Mouse (Mus musculus): ENCODE measurements around the gene Runx2.

Gene Runx2

DNA sequence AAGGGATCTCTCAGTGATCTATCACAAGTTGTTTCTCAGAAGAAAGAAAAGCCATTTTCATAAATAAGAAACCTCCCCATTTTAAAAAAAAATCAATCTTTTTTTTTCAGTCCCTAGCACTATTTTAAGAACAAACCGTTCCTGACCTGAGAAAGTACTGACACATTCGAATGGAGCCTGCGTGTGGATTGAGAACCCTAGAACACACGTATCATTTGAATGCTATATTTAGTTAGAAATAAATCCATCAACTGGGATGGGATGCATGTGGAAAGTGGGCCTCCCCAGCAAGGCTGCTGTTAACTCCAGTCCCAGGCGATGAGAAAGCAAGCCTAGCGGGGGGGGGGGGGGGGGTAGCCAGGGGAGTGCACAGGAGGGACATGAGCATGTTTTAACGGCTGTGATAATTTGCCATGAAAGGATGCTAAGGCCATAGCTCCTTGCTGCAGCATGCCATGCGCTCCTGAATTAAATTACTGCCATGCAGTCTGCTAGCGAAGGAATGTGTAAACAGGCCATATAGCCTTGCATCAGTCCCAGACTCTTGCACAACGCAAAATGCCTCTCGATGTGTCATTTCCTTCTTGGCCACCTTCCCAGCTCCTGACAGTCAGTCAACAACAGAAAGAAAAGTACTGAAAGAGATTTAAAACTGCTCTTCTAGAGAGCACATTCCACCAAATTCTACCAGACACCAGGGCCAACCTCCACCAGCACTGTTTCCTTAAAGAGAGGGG lies 104.9 kb downstream of the Runx2 start:
- peak; percentile 96 for DNase-seq

- DNase-seq = no peak
Observed at GRCm38 (mm10) chr17:44707956-44708355, 106.6 kb downstream of the Runx2 start.

DNA sequence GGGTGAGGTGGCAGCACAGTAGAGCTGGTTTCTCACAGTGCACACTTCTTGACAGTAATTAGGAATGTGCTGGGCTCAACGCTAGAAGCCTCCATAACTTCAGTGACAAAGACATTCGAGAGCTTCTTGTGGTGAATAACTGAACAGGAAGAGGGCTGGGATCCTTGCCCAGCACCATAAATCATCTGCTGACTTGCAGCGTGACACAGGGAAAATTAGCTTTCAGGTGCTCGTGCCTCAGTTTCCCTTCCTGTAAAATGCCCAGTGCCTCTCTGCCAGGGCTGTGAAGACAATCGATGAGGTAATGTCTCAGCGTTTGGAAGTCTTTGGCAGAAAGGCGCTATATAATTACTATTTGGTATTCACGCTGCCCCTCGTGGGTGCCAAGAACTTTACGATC lies 108.1 kb downstream of the Runx2 start:
- DNase-seq = no peak

DNA sequence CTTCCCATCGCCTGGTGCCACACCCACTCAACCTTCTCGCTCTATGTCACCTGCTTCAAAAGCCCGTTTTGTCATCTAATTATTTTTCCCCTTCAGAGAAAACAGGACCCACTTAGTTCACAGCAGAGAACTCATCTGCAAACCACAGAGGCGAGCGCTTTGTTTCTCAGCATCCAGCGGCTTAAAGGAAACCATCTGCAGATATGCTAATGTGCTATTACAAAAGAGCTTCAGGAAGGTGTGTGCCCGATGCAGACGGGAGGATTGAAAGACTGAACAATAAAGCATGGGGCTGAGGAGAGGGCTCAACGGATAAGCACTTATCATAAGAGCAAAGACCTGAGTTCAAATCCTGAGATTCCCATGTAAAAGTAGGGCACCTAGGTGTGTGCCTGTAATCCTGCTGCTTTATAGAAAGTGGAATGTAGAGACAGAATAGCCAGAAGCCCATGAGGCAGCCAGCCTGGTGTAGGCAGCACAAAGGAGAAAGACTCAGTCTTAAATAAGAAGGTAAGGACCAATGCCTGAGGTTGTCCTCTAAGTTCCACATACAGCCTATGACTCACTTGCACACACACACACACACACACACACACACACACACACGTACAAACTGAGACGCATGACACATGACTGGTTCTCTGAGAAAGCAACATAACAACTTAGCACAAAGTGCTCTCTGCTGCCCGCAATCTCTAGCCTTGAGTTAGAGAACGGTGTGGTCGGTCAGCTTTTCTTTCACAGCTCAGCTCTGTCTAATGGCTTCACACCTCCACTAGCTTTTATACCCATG lies 111.9 kb downstream of the Runx2 start:
- DNase-seq = peak; percentile 45

- DNase-seq = no peak
Observed at GRCm38 (mm10) chr17:44701531-44701930, 113.1 kb downstream of the Runx2 start.

DNA sequence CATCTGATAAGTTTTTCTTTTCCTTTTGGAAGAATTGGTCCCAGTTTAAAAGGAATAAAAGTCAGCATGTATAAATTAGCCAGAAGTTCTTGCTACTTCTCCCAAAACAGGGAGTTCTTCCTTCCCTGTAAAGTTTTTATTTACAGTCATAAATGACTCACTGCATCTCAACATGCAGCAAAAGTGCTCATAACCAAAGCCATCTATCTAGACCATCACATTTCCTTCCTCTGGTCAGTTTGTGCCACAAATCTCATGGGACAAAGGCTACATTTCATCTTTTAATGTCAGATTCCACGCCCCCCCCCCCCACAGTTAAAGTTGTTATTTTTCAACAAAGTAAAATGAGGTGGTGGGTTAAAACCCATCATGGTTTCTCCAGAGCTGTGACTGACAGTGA lies 114.3 kb downstream of the Runx2 start:
- no peak for DNase-seq

DNA sequence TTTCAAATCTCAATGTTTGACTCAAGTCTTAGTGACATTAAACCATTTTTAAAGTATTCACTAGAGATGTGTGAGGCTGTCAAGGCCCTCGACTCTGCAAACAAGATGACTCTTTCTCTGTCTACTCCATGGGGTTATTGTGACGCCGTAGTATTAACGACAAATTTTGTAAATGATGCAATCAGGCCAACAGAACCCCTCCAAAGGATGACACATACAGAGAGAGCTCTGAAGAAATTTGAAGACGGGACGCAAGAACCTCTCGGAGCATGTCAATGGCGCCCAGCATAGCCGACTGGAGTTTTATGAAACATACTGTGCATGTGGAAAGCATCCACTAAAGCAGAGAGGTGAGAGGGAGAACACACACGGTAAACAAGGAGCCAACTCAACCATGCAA lies 117.5 kb downstream of the Runx2 start:
- no peak for DNase-seq

- no peak for DNase-seq
Observed at GRCm38 (mm10) chr17:44693552-44693951, 121.0 kb downstream of the Runx2 start.

GRCm38 (mm10) chr17:44691517-44691916 lies 123.1 kb downstream of the Runx2 start:
- no peak for DNase-seq

- DNase-seq = peak; percentile 53
Observed at GRCm38 (mm10) chr17:44690410-44691035, 124.1 kb downstream of the Runx2 start.

GRCm38 (mm10) chr17:44688306-44688705 lies 126.3 kb downstream of the Runx2 start:
- DNase-seq = no peak

- DNase-seq = no peak
Observed at GRCm38 (mm10) chr17:44685514-44685913, 129.1 kb downstream of the Runx2 start.

- no peak for DNase-seq
Observed at GRCm38 (mm10) chr17:44683026-44683425, 131.6 kb downstream of the Runx2 start.

- DNase-seq = no peak
Observed at GRCm38 (mm10) chr17:44677782-44678181, 136.8 kb downstream of the Runx2 start.

DNA sequence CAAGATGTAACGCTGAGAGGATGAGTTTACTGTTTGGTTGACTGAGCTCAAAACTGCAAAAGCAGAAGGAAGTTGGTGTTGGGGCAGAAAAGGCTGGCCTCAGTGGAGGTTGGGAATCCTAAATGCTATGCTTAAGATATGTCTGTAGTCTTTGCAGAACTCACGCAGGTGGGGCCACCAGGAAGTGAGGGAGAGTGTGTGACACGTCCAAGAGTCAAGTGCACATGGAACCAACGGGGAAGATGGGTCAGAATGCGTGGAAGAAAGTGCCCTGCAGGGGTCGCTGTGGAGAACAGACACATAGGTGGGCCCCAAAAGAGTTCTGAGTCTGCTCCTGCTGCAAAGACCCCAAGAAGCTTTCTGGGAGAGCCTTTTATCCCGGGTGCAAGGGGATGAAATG lies 141.8 kb downstream of the Runx2 start:
- peak; percentile 54 for DNase-seq

DNA sequence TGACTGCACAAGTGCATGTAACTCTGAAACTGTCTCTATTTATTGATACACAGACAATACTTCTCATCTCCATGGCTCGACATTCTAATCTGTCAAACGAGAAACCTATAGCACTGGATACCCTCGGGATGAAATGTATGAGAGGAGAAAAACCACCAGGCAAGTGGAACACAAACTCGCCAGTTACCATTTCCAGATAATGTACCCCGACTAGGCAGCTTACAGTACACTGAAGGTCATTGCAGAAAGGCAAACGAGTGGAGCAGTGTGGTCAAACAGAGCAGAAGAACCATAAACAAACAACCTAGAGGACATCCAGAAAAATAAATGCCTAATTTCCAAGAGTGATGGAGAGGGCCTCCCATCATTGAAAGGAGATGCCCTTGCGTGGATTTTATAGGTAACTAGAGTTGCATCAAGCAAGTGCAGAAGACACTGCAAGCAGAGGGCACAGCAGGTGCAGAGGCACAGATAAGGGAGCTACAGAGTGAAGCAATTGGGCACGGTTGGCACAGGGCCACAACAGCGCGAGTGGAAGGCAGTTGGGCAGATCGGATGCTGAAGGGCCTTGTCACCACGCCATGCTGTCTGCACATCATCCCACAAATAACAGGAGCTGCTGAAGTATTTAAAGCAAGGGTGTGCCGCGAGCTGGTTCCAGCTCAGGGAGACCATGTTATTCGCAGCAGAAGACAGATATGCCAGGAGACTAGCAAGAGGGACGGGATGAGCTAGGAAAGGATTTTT lies 142.5 kb downstream of the Runx2 start:
- DNase-seq = no peak

GRCm38 (mm10) chr17:44669985-44670384 lies 144.6 kb downstream of the Runx2 start:
- peak; percentile 12 for DNase-seq

DNA sequence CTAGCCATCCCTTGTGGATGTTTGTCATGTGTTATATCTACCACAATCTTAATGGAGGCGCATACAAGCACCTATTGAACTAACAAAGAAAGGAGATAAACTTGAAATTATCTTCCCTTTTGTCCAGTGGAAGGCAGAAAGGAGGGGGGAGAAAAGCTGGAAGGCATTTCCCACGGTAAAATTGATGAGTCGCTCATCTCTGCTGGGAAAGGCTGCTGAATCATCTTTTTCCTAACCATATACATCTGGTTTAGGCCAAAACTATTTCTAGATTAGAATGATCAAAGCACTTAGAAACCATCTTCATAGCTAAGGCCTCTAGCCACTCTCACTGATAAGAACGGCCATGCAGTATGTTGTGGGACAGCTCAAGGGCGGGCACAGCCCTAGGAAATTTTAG lies 147.3 kb downstream of the Runx2 start:
- no peak for DNase-seq

DNA sequence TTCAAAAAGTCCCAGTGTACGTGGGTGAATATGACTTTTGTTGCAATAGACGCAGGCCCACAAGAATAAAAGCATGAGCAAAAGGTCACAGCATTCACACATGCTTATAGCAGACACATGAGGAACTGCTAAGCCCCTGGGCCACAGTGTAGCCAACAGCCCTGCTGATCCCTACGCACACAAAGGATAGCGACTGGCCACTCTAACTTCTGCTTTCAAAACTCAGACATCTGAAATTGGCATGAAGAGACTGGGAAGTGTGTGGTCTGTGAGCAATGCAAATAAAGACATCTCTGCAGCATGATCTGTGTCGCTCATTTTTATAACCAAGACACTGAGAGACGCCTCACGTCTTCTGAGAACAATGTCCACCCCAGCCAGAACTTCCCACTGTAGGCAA lies 150.7 kb downstream of the Runx2 start:
- peak; percentile 44 for DNase-seq

- DNase-seq = peak; percentile 44
Observed at GRCm38 (mm10) chr17:44663208-44663607, 151.4 kb downstream of the Runx2 start.

DNA sequence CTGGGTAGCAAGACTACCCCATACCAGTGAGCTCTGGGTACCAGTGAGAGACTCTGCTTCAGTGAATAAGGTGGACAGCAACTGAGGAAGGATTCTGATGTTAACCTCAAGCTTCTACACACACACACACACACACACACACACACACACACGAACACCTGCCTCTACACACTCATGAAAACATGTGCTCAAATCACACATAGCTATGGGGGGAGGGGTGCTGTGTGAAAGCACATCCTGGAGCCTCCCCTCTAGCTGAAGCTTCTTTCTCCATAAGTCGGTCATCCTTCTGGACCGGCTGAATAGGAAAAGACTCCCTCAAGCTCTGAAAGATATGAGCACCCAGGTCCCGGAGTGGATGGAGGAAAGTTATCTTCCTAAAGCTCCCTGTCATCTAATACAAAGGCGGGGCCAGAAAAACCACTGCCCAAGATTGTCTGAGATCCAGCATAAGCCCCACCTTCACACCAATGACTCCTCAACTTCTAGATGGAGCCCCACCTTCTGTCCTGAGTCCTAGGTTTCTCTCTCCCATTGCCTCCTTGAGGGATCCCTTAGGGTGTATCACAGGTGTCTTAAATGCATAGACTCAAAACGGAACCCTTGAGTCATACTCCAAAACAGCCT lies 152.4 kb downstream of the Runx2 start:
- DNase-seq = no peak

DNA sequence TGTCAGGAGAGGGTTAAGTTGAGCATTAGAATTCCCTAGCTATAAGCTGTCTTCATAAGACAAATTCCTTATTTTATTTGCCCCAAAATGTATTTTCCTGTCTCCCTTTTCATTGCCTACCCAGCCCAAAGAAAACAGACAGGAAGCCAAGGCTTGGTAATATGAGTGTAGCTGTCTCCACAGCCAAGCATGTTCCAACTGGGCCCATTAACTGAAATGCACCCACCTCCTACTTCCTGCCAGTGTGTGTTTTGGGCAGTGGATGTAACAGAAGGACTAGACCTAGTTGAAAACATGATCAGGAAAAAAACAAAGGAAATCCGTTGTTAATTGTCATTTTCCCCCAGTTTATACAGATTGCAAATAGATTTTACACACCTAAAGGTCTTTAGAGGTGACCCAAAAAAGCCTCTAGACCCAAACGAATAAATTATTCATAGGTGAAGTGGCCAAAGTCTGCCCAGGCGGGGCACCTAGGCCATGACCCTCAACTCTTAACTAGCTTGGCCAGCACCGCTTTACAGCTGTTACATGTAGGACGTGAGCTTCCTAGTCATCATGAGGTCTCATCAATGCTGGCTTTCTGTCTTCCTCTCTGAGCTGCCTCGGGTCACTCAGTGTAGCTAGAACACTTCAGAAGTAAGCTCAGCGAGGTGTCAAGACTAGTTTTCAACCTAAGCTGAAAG lies 154.3 kb downstream of the Runx2 start:
- no peak for DNase-seq

Measured in lung, postnatal 36 days (tissue).